Mouse (Mus musculus): ENCODE measurements around the gene Npl. TPM values are rescaled to one million over a fixed set of nuclear protein-coding genes. Genes with fewer than 3 reads are reported as not detected.
"Not testable (repeated sequence)": the region's sequence is repeated elsewhere in the genome, so short reads cannot be mapped to it uniquely, and the experiment has no call there.

The Npl gene
- polyA plus RNA-seq, 1 experiment from 2014 or later, result 27.9 TPM

DNA sequence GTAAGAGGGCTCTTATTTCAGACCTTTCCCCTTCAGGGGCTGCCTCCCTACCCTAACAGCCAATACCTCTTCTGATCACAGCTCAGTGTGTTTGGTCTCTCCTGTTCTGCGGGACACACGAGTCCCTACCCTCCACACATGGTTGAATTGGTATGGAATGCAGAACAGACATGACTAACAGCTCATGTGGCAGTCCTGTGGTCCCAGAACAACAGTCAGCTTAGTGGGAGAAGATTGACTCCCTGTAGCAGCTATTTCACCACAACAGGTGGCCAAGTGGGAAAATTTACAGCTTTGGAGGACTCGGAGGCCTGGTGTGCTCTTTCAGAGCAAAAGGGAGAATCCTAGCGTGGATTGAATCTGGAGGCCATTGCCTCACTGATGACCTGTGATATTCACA lies 6.4 kb upstream of the Npl start:
- Histone ChIP-seq H3K36me3 (ENCODE audit: control insufficient read depth, insufficient read depth, low read length) (no peaks in the 10 kb centered on the region), H3K4me2 (ENCODE audit: low read depth, low read length) (no peak overlapping the region), H3K9me3 (replicated peaks; ENCODE audit: control insufficient read depth, low read length) (no peaks in the 10 kb centered on the region), H3K9ac (ENCODE audit: low read length) (no peak overlapping the region), H3K4me1 (ENCODE audit: control insufficient read depth, insufficient read depth, low read length) (no peaks in the 10 kb centered on the region), H3K27ac (ENCODE audit: low read length) (no peak overlapping the region), H3K4me3 (replicated peaks; ENCODE audit: low read length) (no peak overlapping the region), H3K27me3 (ENCODE audit: control insufficient read depth, insufficient read depth, low read length) (no peaks in the 10 kb centered on the region)
- no peak for ATAC-seq (ENCODE audit: insufficient read depth, low FRiP score)
- WGBS, result 77% methylated on average over 4 of the region's 4 CpGs

DNA sequence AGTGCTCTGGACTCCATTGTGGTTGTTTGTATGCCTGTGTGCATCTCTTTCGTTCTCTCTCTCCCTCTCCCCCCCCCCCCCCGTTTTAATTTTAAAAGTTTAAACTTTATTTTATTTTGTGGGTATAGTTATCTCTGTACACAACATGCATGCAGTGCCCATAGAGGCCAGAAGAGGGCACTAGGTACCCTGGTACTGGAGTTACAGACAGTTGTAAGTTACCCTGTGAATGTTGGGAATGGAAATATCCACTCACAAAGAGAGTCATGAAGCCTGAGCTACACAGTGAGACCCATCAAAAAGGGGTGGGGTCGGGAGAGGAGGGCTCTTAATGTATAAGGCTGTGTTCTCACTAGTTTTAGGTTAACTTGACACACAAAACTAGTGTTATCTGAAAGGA lies 969 bp upstream of the Npl start:
- 24% methylated on average over 3 of the region's 3 CpGs for WGBS

DNA sequence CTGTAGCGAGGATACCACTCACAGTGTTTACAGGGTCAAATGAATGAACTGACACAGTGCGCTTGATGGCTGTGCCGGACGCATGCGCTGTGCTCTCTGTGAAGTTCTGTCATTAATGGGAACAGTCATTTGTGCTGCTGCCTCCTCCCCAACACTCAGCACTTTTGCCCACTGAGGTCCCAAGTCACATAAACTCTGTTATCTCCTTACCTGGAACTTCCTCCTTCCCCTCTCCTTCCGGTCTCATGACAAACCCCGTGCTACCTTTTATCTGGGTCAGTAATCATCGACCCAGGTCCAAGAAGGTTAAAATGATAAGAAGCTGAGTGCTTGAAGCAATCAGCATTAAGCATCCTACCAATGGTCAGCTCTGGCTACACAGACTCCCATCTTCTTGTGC lies 2.3 kb downstream of the Npl start:
- Histone ChIP-seq H3K4me2 (ENCODE audit: low read depth, low read length) (no peak overlapping the region), H3K4me3 (replicated peaks; ENCODE audit: low read length) (no peak overlapping the region), H3K9me3 (replicated peaks; ENCODE audit: control insufficient read depth, low read length) (no peaks in the 10 kb centered on the region), H3K4me1 (ENCODE audit: control insufficient read depth, insufficient read depth, low read length) (peaks cover 5% of the 10 kb centered on the region; the same call in 1 of the 2 replicates), H3K9ac (ENCODE audit: low read length) (no peak overlapping the region), H3K27ac (ENCODE audit: low read length) (no peak overlapping the region), H3K27me3 (ENCODE audit: control insufficient read depth, insufficient read depth, low read length) (no peaks in the 10 kb centered on the region; the same call in 1 of the 2 replicates), H3K36me3 (ENCODE audit: control insufficient read depth, insufficient read depth, low read length) (no peaks in the 10 kb centered on the region)
- ATAC-seq (ENCODE audit: insufficient read depth, low FRiP score), result no peak
- 69% methylated on average over 8 of the region's 8 CpGs for WGBS

More for the DNA sequence above, 969 bp upstream of the Npl start:
- H3K4me3 ChIP-seq (replicated peaks; ENCODE audit: low read length), result no peak overlapping the region
- no peaks in the 10 kb centered on the region for H3K36me3 ChIP-seq (ENCODE audit: control insufficient read depth, insufficient read depth, low read length)
- H3K27me3 ChIP-seq (ENCODE audit: control insufficient read depth, insufficient read depth, low read length), result no peaks in the 10 kb centered on the region; the same call in 1 of the 2 replicates
- H3K9me3 ChIP-seq (replicated peaks; ENCODE audit: control insufficient read depth, low read length), result no peaks in the 10 kb centered on the region
- no peak overlapping the region for H3K27ac ChIP-seq (ENCODE audit: low read length)
- H3K9ac ChIP-seq (ENCODE audit: low read length), result no peak overlapping the region
- no peak overlapping the region for H3K4me2 ChIP-seq (ENCODE audit: low read depth, low read length)
- no peaks in the 10 kb centered on the region for H3K4me1 ChIP-seq (ENCODE audit: control insufficient read depth, insufficient read depth, low read length)
- ATAC-seq (ENCODE audit: insufficient read depth, low FRiP score), result 0 out of 2 replicates have a peak, but pooled peaks have one; percentile 19

DNA sequence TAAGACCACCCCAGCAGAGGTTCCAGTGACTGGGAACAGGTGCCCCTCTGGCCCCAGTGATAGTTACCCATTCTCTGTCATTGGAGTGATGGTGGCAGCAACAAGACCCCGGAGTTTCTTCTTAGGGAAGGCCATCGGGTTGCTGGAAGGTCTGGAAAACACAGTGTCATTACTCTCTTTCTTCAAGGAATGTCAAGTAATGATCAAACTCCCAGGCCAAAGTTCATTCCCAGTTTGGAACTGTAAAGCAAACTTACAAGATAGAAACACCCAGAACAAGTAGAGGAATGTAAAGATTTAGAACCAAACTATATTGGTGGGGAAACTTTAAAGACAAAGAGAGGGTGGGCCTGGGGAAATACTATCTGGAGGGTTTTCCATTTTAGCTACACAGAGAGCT lies 4.6 kb downstream of the Npl start:
- 67% methylated on average over 2 of the region's 2 CpGs for WGBS
- no peak overlapping the region for H3K27ac ChIP-seq (ENCODE audit: low read length)
- no peaks in the 10 kb centered on the region for H3K9me3 ChIP-seq (replicated peaks; ENCODE audit: control insufficient read depth, low read length)
- no peak overlapping the region for H3K4me3 ChIP-seq (replicated peaks; ENCODE audit: low read length)
- no peak overlapping the region for H3K9ac ChIP-seq (ENCODE audit: low read length)
- H3K36me3 ChIP-seq (ENCODE audit: control insufficient read depth, insufficient read depth, low read length), result no peaks in the 10 kb centered on the region
- H3K4me1 ChIP-seq (ENCODE audit: control insufficient read depth, insufficient read depth, low read length), result peaks cover 5% of the 10 kb centered on the region; the same call in 1 of the 2 replicates
- no peaks in the 10 kb centered on the region; the same call in 1 of the 2 replicates for H3K27me3 ChIP-seq (ENCODE audit: control insufficient read depth, insufficient read depth, low read length)
- H3K4me2 ChIP-seq (ENCODE audit: low read depth, low read length), result no peak overlapping the region
- no peak for ATAC-seq (ENCODE audit: insufficient read depth, low FRiP score)

DNA sequence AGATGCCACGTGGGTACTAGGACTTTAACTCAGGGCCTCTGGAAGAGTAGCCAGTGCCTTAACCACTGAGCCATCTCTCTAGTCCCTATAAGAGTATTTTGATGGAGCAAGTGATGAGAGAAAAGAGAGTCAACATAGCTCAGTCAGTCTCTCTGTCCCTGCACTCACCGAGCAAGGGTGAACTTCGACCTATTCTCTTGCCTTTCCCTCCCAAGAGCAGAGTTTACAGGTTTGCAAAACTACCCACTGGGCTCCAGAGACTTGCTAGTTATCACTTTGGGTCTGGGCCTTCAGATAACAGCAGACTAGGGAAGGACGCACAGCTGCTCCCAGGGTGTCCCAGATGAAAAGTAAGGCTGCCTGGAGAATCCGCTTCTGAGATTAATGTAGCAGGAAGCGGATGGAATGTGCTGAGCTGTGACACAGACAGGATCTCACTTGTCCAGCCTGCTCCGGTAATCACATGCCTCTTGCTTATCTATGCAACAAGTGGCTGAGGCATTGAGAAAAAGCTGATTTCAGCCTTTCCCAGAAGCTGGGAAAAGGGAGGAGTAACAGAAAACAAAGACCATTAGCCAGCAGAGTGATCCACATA lies 7.0 kb downstream of the Npl start:
- H3K36me3 ChIP-seq (ENCODE audit: control insufficient read depth, insufficient read depth, low read length), result no peaks in the 10 kb centered on the region
- no peaks in the 10 kb centered on the region for H3K27me3 ChIP-seq (ENCODE audit: control insufficient read depth, insufficient read depth, low read length)
- H3K27ac ChIP-seq (ENCODE audit: low read length), result no peak overlapping the region
- H3K9me3 ChIP-seq (replicated peaks; ENCODE audit: control insufficient read depth, low read length), result no peaks in the 10 kb centered on the region
- no peak overlapping the region for H3K4me3 ChIP-seq (replicated peaks; ENCODE audit: low read length)
- no peak overlapping the region for H3K9ac ChIP-seq (ENCODE audit: low read length)
- 24% methylated on average over 7 of the region's 7 CpGs for WGBS
- no peak overlapping the region for H3K4me2 ChIP-seq (ENCODE audit: low read depth, low read length)
- H3K4me1 ChIP-seq (ENCODE audit: control insufficient read depth, insufficient read depth, low read length), result peaks cover 5% of the 10 kb centered on the region; the same call in 1 of the 2 replicates
- ATAC-seq (ENCODE audit: insufficient read depth, low FRiP score), result peak; percentile 54; the same call in 1 of the 2 replicates

DNA sequence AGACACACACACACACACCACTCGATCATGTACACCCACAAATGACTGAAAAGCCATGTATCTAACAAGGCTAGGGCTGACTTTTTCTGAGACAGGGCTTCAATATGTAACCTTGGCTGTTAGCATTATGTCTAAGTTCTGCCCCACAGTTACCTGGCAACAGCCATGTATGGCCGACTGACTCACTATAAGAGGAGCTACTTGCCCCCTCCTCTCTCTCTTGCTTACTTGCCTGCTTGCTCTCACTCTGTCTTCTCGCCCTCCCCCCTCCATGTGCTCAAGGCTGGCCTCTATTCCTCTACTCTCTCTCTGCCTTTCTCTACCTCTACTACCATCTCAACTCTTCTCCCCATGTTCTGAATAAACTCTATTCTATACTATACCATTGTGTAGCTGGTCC lies 9.1 kb downstream of the Npl start:
- no peaks in the 10 kb centered on the region for H3K27me3 ChIP-seq (ENCODE audit: control insufficient read depth, insufficient read depth, low read length)
- H3K9me3 ChIP-seq (replicated peaks; ENCODE audit: control insufficient read depth, low read length), result no peaks in the 10 kb centered on the region
- no peak overlapping the region for H3K9ac ChIP-seq (ENCODE audit: low read length)
- H3K36me3 ChIP-seq (ENCODE audit: control insufficient read depth, insufficient read depth, low read length), result no peaks in the 10 kb centered on the region
- no peak overlapping the region for H3K4me2 ChIP-seq (ENCODE audit: low read depth, low read length)
- H3K4me1 ChIP-seq (ENCODE audit: control insufficient read depth, insufficient read depth, low read length), result peaks cover 5% of the 10 kb centered on the region; the same call in 1 of the 2 replicates
- no peak for ATAC-seq (ENCODE audit: insufficient read depth, low FRiP score)
- H3K27ac ChIP-seq (ENCODE audit: low read length), result no peak overlapping the region
- WGBS, result 74% methylated on average over 3 of the region's 3 CpGs
- no peak overlapping the region for H3K4me3 ChIP-seq (replicated peaks; ENCODE audit: low read length)

DNA sequence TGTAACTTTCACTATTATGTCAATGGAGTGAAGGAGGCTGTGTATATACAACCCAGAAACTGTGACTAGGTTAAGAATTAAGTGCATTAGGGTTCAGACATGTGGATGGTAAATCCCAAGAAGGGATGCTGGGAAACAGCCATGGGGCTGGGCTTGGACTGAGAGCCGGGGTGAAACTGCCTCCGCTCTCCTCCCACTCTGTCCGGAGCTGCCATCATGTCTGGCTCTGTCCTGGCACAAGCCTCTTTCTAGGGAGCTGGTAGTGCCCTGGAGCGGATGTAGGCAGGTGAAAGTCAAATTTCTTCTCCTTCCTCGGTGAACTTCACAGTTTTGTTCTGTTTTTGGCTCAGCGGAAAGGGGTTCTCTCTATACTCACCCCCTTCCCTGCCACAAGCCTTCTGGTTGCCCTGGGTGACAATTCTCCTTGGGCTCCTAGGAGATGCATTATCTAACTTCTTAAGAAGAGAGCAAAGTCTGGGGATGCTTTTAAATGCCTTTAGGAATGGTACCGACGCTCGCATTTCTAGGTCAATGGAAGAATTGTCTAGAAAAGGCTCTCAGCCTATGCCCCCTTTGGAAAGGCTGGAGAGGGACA lies 10.0 kb downstream of the Npl start:
- no peak overlapping the region for H3K4me2 ChIP-seq (ENCODE audit: low read depth, low read length)
- no peaks in the 10 kb centered on the region for H3K9me3 ChIP-seq (replicated peaks; ENCODE audit: control insufficient read depth, low read length)
- 86% methylated on average over 9 of the region's 9 CpGs for WGBS
- no peaks in the 10 kb centered on the region for H3K36me3 ChIP-seq (ENCODE audit: control insufficient read depth, insufficient read depth, low read length)
- H3K27me3 ChIP-seq (ENCODE audit: control insufficient read depth, insufficient read depth, low read length), result no peaks in the 10 kb centered on the region
- H3K4me1 ChIP-seq (ENCODE audit: control insufficient read depth, insufficient read depth, low read length), result peaks cover 5% of the 10 kb centered on the region; the same call in 1 of the 2 replicates
- no peak for ATAC-seq (ENCODE audit: insufficient read depth, low FRiP score)
- H3K9ac ChIP-seq (ENCODE audit: low read length), result no peak overlapping the region
- H3K27ac ChIP-seq (ENCODE audit: low read length), result no peak overlapping the region
- H3K4me3 ChIP-seq (replicated peaks; ENCODE audit: low read length), result no peak overlapping the region

DNA sequence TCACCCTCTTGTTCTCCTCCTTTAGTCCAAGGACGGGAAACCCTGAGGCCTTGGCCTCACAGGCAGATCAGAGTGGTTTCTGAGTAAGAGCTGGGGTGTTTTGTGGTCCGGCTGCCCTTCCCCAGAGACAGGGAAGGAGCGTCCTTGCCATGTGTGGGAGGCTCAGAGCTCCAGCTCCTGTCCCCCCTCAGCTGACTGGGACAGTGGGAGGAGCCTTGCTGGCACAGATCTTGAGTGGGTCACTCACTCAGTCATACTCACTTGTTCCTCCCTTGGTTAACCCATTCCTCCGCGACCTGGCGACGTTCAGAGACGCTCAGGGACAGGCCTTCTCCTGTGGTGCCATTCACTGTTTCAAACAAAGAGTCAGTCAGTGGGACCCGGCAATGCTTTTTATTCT lies 14.2 kb downstream of the Npl start:
- H3K4me3 ChIP-seq (replicated peaks; ENCODE audit: low read length), result no peak overlapping the region
- ATAC-seq (ENCODE audit: insufficient read depth, low FRiP score), result no peak
- no peaks in the 10 kb centered on the region for H3K36me3 ChIP-seq (ENCODE audit: control insufficient read depth, insufficient read depth, low read length)
- no peak overlapping the region for H3K27ac ChIP-seq (ENCODE audit: low read length)
- H3K9me3 ChIP-seq (replicated peaks; ENCODE audit: control insufficient read depth, low read length), result no peaks in the 10 kb centered on the region
- H3K4me2 ChIP-seq (ENCODE audit: low read depth, low read length), result no peak overlapping the region
- H3K9ac ChIP-seq (ENCODE audit: low read length), result no peak overlapping the region
- 0 out of 2 replicates have a peak, but pooled peaks cover 4% of the 10 kb centered on the region for H3K4me1 ChIP-seq (ENCODE audit: control insufficient read depth, insufficient read depth, low read length)
- 70% methylated on average over 9 of the region's 9 CpGs for WGBS
- no peaks in the 10 kb centered on the region for H3K27me3 ChIP-seq (ENCODE audit: control insufficient read depth, insufficient read depth, low read length)

DNA sequence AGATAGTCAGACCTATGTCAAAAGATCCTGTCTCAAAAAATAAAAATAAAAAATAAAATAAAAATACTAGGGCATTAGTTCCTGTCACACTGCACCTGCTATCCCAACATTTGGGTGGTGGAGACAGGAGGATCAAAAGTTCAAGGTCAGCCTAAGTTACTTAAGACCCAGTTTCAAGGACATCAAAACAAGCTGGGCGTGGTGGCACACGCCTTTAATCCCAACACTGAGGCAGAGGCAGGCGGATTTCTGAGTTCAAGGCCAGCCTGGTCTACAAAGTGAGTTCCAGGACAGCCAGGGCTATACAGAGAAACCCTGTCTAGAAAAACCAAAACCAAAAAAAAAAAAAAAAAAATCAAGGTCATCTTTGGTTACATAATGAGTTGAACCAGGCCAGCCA lies 16.9 kb downstream of the Npl start:
- H3K4me1 ChIP-seq (ENCODE audit: control insufficient read depth, insufficient read depth, low read length); ATAC-seq (ENCODE audit: insufficient read depth, low FRiP score); H3K9ac ChIP-seq (ENCODE audit: low read length); H3K4me3 ChIP-seq (replicated peaks; ENCODE audit: low read length); H3K36me3 ChIP-seq (ENCODE audit: control insufficient read depth, insufficient read depth, low read length); H3K27me3 ChIP-seq (ENCODE audit: control insufficient read depth, insufficient read depth, low read length); H3K9me3 ChIP-seq (replicated peaks; ENCODE audit: control insufficient read depth, low read length); H3K27ac ChIP-seq (ENCODE audit: low read length): not testable (repeated sequence)
- 96% methylated on average over 3 of the region's 3 CpGs for WGBS
- peak overlapping the region; percentile 53 for H3K4me2 ChIP-seq (ENCODE audit: low read depth, low read length)

Measured in stomach, embryonic 16.5 days (tissue).